Comparison of ENCODE assay signal across 29 mouse cellular contexts in the genomic region with DNA sequence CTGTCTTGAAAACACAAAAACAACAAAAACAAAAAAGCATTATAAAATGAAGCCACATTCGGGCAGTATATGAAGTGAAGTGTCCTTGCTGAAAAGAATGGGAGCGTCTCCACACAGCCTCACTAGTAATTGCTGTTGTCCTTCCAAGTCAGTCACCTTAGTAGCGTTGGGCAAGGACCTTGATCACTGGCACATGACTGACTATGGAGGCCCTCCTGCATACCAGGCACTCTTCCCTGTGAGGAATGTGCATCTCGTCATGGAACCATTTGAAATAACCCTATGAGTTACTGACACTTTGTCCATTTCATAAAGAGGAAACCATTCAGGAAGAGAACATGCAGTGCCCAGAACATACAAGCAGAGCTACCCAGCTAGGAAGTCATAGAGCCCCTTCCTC. TPM values are rescaled to one million over a fixed set of nuclear protein-coding genes. Genes with fewer than 3 reads are reported as not detected.
DNase-seq lines count a peak whose midpoint lies in the region; ATAC-seq and TF ChIP-seq lines count a peak whose summit lies in the region.
"Had no signal": no experiment of that assay in that cellular context is flagged by ENCODE, and none has a peak within 500 bp of the region (broad histone marks: within the 10 kb centered on the region; RNA-seq: fewer than 3 reads in every experiment).

No protein-coding gene starts in this region.

- no peaks in the 10 kb centered on the region for H3K36me3 ChIP-seq in heart, adult 2 months (ENCODE audit: control insufficient read depth, insufficient read depth, low read length)
- peaks cover 66% of the 10 kb centered on the region for H3K36me3 ChIP-seq in heart, embryonic 10.5 days
- peaks cover 25% of the 10 kb centered on the region; the same call in 1 of the 2 replicates for H3K36me3 ChIP-seq in heart, postnatal 0 days (replicated peaks; ENCODE audit: control insufficient read depth, insufficient read depth, low read length)
- peaks cover 10% of the 10 kb centered on the region for H3K36me3 ChIP-seq in heart, embryonic 11.5 days (ENCODE audit: control insufficient read depth, insufficient read depth, low read length)
- H3K36me3 ChIP-seq in stomach, postnatal 0 days (ENCODE audit: control insufficient read depth, insufficient read depth, low read length), result 0 out of 2 replicates have a peak, but pooled peaks cover 3% of the 10 kb centered on the region

- DNase-seq in heart, adult 2 months, result peak in 1 of 2 experiments; percentile 30
- no peak for DNase-seq in heart, embryonic 10.5 days (ENCODE audit: low spot score)
- DNase-seq in heart, postnatal 0 days (ENCODE audit: low spot score), result peak; percentile 51
- no peak for DNase-seq in stomach, postnatal 0 days (ENCODE audit: low spot score)
- no peak for DNase-seq in kidney, postnatal 4 days
- DNase-seq: adrenal gland, adult 8-10 months; adrenal gland, postnatal 36 days; cerebellum, adult 18-20 months; cerebellum, adult 9-10 months; gastrocnemius, postnatal 10 days; gastrocnemius, postnatal 36 days; kidney, adult 11 months; kidney, adult 8-10 months had no signal

- no peak for TF ChIP-seq POLR2A in heart, adult 2 months (IDR thresholded peaks at IDR 0.05; ENCODE audit: insufficient read depth, low read depth, low read length)

- no peak overlapping the region for H3K4me3 ChIP-seq in heart, adult 2 months
- H3K4me3 ChIP-seq in heart, embryonic 10.5 days, result no peak overlapping the region
- H3K4me3 ChIP-seq in heart, postnatal 0 days (ENCODE audit: low read depth, low read length), result no peak overlapping the region
- H3K4me3 ChIP-seq in heart, embryonic 11.5 days (ENCODE audit: low read depth, low read length), result no peak overlapping the region
- no peak overlapping the region for H3K4me3 ChIP-seq in stomach, postnatal 0 days (ENCODE audit: low read depth, low read length)
- H3K4me3 ChIP-seq: forebrain, embryonic 10.5 days; forebrain, embryonic 13.5 days; hindbrain, embryonic 10.5 days; hindbrain, embryonic 13.5 days; intestine, embryonic 15.5 days had no signal

- no peak overlapping the region for H3K9ac ChIP-seq in heart, adult 2 months (ENCODE audit: low read depth, low read length)
- H3K9ac ChIP-seq in heart, postnatal 0 days (replicated peaks; ENCODE audit: low read depth, low read length), result no peak overlapping the region
- no peak overlapping the region for H3K9ac ChIP-seq in heart, embryonic 11.5 days (ENCODE audit: low read depth, low read length)
- no peak overlapping the region for H3K9ac ChIP-seq in stomach, postnatal 0 days (ENCODE audit: low read length)
- H3K9ac ChIP-seq: forebrain, embryonic 13.5 days; hindbrain, embryonic 13.5 days; intestine, embryonic 15.5 days had no signal

- 69% methylated on average over 4 of the region's 4 CpGs for WGBS in heart, adult 2 months
- WGBS in heart, embryonic 10.5 days, result 81% methylated on average over 4 of the region's 4 CpGs
- WGBS in heart, postnatal 0 days, result 52% methylated on average over 4 of the region's 4 CpGs
- 84% methylated on average over 4 of the region's 4 CpGs for WGBS in heart, embryonic 11.5 days (ENCODE audit: insufficient replicate concordance)
- WGBS in stomach, postnatal 0 days, result 81% methylated on average over 4 of the region's 4 CpGs

- no peaks in the 10 kb centered on the region for H3K27me3 ChIP-seq in heart, adult 2 months (ENCODE audit: control insufficient read depth, insufficient read depth, low read length)
- H3K27me3 ChIP-seq in heart, embryonic 10.5 days (ENCODE audit: insufficient read depth, poor library complexity, severe bottlenecking), result no peaks in the 10 kb centered on the region
- no peaks in the 10 kb centered on the region for H3K27me3 ChIP-seq in heart, postnatal 0 days (ENCODE audit: control insufficient read depth, insufficient read depth, low read length)
- no peaks in the 10 kb centered on the region for H3K27me3 ChIP-seq in heart, embryonic 11.5 days (ENCODE audit: control insufficient read depth, insufficient read depth, low read length)
- no peaks in the 10 kb centered on the region for H3K27me3 ChIP-seq in stomach, postnatal 0 days (ENCODE audit: control insufficient read depth, insufficient read depth, low read length)
- H3K27me3 ChIP-seq: forebrain, embryonic 13.5 days; hindbrain, embryonic 13.5 days; intestine, embryonic 15.5 days had no signal

- H3K4me2 ChIP-seq in heart, postnatal 0 days (ENCODE audit: low read depth, low read length), result no peak overlapping the region
- H3K4me2 ChIP-seq in heart, embryonic 11.5 days, result no peak overlapping the region
- no peak overlapping the region for H3K4me2 ChIP-seq in stomach, postnatal 0 days (replicated peaks; ENCODE audit: low read depth)
- H3K4me2 ChIP-seq: forebrain, embryonic 13.5 days; hindbrain, embryonic 13.5 days; intestine, embryonic 15.5 days had no signal

- H3K79me2 ChIP-seq in heart, adult 2 months (replicated peaks; ENCODE audit: control insufficient read depth, insufficient read depth, low read length), result no peaks in the 10 kb centered on the region

- TF ChIP-seq CTCF in heart, adult 2 months (IDR thresholded peaks at IDR 0.05), result no peak
- no peak for TF ChIP-seq CTCF in heart, postnatal 0 days (IDR thresholded peaks at IDR 0.05; ENCODE audit: low read depth)
- no peak for TF ChIP-seq CTCF in stomach, postnatal 0 days (IDR thresholded peaks at IDR 0.05; ENCODE audit: low read depth)

- H3K27ac ChIP-seq in heart, adult 2 months, result no peak overlapping the region
- H3K27ac ChIP-seq in heart, embryonic 10.5 days, result no peak overlapping the region
- peak overlapping the region; percentile 58 for H3K27ac ChIP-seq in heart, postnatal 0 days (ENCODE audit: low read depth)
- H3K27ac ChIP-seq in heart, embryonic 11.5 days (ENCODE audit: low read depth, low read length), result no peak overlapping the region
- H3K27ac ChIP-seq in stomach, postnatal 0 days (replicated peaks), result 0 out of 2 replicates have a peak overlapping the region, but pooled peaks have one; percentile 30
- H3K27ac ChIP-seq: forebrain, embryonic 10.5 days; forebrain, embryonic 13.5 days; hindbrain, embryonic 10.5 days; hindbrain, embryonic 13.5 days; intestine, embryonic 15.5 days had no signal

- intact Hi-C loops in heart, adult 2 months (cut with DNase I), result no loop called here

- peak; percentile 87 for ATAC-seq in heart, postnatal 0 days (ENCODE audit: insufficient read depth, low read depth)
- ATAC-seq in heart, embryonic 11.5 days (replicated peaks; ENCODE audit: insufficient number of reproducible peaks, low FRiP score, low TSS enrichment), result no peak
- no peak for ATAC-seq in stomach, postnatal 0 days (ENCODE audit: low FRiP score, low TSS enrichment)
- ATAC-seq: CD4-positive, CD25-positive, alpha-beta regulatory T cell, adult 4 months; forebrain, embryonic 13.5 days; forebrain, embryonic 16.5 days; hindbrain, embryonic 16.5 days; intestine, embryonic 15.5 days had no signal

- no peaks in the 10 kb centered on the region for H3K4me1 ChIP-seq in heart, adult 2 months (ENCODE audit: control insufficient read depth, insufficient read depth, low read length)
- peaks cover 14% of the 10 kb centered on the region; the same call in 1 of the 2 replicates for H3K4me1 ChIP-seq in heart, embryonic 10.5 days
- H3K4me1 ChIP-seq in heart, postnatal 0 days (ENCODE audit: control insufficient read depth, insufficient read depth), result peaks cover 6% of the 10 kb centered on the region; the same call in 1 of the 2 replicates
- no peaks in the 10 kb centered on the region for H3K4me1 ChIP-seq in heart, embryonic 11.5 days (ENCODE audit: control insufficient read depth, insufficient read depth, low read length)
- no peaks in the 10 kb centered on the region for H3K4me1 ChIP-seq in stomach, postnatal 0 days (replicated peaks; ENCODE audit: control insufficient read depth, insufficient read depth)
- H3K4me1 ChIP-seq: forebrain, embryonic 13.5 days; hindbrain, embryonic 10.5 days; hindbrain, embryonic 13.5 days; intestine, embryonic 15.5 days had no signal

- peak; percentile 68; the same call in 1 of the 2 replicates for TF ChIP-seq EP300 in heart, adult 2 months (IDR thresholded peaks at IDR 0.05; ENCODE audit: insufficient read depth, low read depth, low read length)
- no peak for TF ChIP-seq EP300 in heart, postnatal 0 days (IDR thresholded peaks at IDR 0.05; ENCODE audit: low read depth)
- no peak for TF ChIP-seq EP300 in stomach, postnatal 0 days (optimal IDR thresholded peaks at IDR 0.05)

- no peaks in the 10 kb centered on the region for H3K9me3 ChIP-seq in heart, embryonic 10.5 days
- H3K9me3 ChIP-seq in heart, postnatal 0 days (replicated peaks; ENCODE audit: control insufficient read depth, low read length), result no peaks in the 10 kb centered on the region
- no peaks in the 10 kb centered on the region for H3K9me3 ChIP-seq in heart, embryonic 11.5 days (replicated peaks; ENCODE audit: control insufficient read depth, low read length)
- no peaks in the 10 kb centered on the region for H3K9me3 ChIP-seq in stomach, postnatal 0 days (ENCODE audit: control insufficient read depth, low read length)
- H3K9me3 ChIP-seq: forebrain, embryonic 13.5 days; hindbrain, embryonic 10.5 days; hindbrain, embryonic 13.5 days; intestine, embryonic 15.5 days had no signal

RNA-seq across cellular contexts. Expression of a gene that starts 32.4 kb away (rescaled TPM):
- 1,000 to 10,000 TPM; 1,404 to 1,617 TPM for total RNA-seq in heart, adult 2 months (2021)
- 2,007 and 2,149 TPM in 2 replicates for polyA plus RNA-seq in heart, adult 2 months (2012; rRNA removed)
- polyA plus RNA-seq in heart, embryonic 10.5 days (2016; fragmentation: Nextera tagmentation; extraction: Ambion mirVana), result 1,046 and 1,532 TPM in 2 replicates
- total RNA-seq in heart, postnatal 0 days (2014; rRNA removed; ENCODE audit: low replicate concordance), result 721 and 837 TPM in 2 replicates
- 3,434 and 3,656 TPM in 2 replicates for polyA plus RNA-seq in heart, postnatal 0 days (2015; fragmentation: Nextera tagmentation; extraction: Ambion mirVana)
- 1,482 and 1,490 TPM in 2 replicates for polyA plus RNA-seq in heart, embryonic 11.5 days (2014; fragmentation: Nextera tagmentation; extraction: Ambion mirVana)
- polyA plus RNA-seq in stomach, postnatal 0 days (2015; fragmentation: Nextera tagmentation; extraction: Ambion mirVana), result 1,477 and 1,517 TPM in 2 replicates

RNA-seq across cellular contexts. Expression of a gene that starts 32.7 kb away (rescaled TPM):
- total RNA-seq in heart, adult 2 months (2021), result 10 to 100 TPM; 22.2 to 26.3 TPM
- polyA plus RNA-seq in heart, adult 2 months (2012; rRNA removed), result 32.1 and 36.2 TPM in 2 replicates
- 63.4 and 66.7 TPM in 2 replicates for polyA plus RNA-seq in heart, embryonic 10.5 days (2016; fragmentation: Nextera tagmentation; extraction: Ambion mirVana)
- total RNA-seq in heart, postnatal 0 days (2014; rRNA removed; ENCODE audit: low replicate concordance), result 35.1 and 51.2 TPM in 2 replicates
- polyA plus RNA-seq in heart, postnatal 0 days (2015; fragmentation: Nextera tagmentation; extraction: Ambion mirVana), result 50.5 and 54.1 TPM in 2 replicates
- 50.1 and 55.8 TPM in 2 replicates for polyA plus RNA-seq in heart, embryonic 11.5 days (2014; fragmentation: Nextera tagmentation; extraction: Ambion mirVana)
- polyA plus RNA-seq in stomach, postnatal 0 days (2015; fragmentation: Nextera tagmentation; extraction: Ambion mirVana), result 57.4 and 63.5 TPM in 2 replicates

RNA-seq across cellular contexts. Expression of a gene that starts 34.2 kb away (rescaled TPM):
- 10 to 100 TPM; 14.1 to 14.5 TPM for total RNA-seq in heart, adult 2 months (2021)
- polyA plus RNA-seq in heart, adult 2 months (2012; rRNA removed), result 9.7 and 12.6 TPM in 2 replicates
- polyA plus RNA-seq in heart, embryonic 10.5 days (2016; fragmentation: Nextera tagmentation; extraction: Ambion mirVana), result 32.2 and 36.1 TPM in 2 replicates
- total RNA-seq in heart, postnatal 0 days (2014; rRNA removed; ENCODE audit: low replicate concordance), result 13.6 and 15.2 TPM in 2 replicates
- polyA plus RNA-seq in heart, postnatal 0 days (2015; fragmentation: Nextera tagmentation; extraction: Ambion mirVana), result 10.1 and 10.6 TPM in 2 replicates
- 28.4 and 29.0 TPM in 2 replicates for polyA plus RNA-seq in heart, embryonic 11.5 days (2014; fragmentation: Nextera tagmentation; extraction: Ambion mirVana)
- 20.2 and 21.4 TPM in 2 replicates for polyA plus RNA-seq in stomach, postnatal 0 days (2015; fragmentation: Nextera tagmentation; extraction: Ambion mirVana)

RNA-seq across cellular contexts. Expression of a gene that starts 51.9 kb away (rescaled TPM):
- not detected for total RNA-seq in heart, adult 2 months (2021)
- not detected in 2 replicates for polyA plus RNA-seq in heart, adult 2 months (2012; rRNA removed)
- polyA plus RNA-seq in heart, embryonic 10.5 days (2016; fragmentation: Nextera tagmentation; extraction: Ambion mirVana), result not detected in 2 replicates
- not detected in 2 replicates for total RNA-seq in heart, postnatal 0 days (2014; rRNA removed; ENCODE audit: low replicate concordance)
- not detected in 2 replicates for polyA plus RNA-seq in heart, postnatal 0 days (2015; fragmentation: Nextera tagmentation; extraction: Ambion mirVana)
- polyA plus RNA-seq in heart, embryonic 11.5 days (2014; fragmentation: Nextera tagmentation; extraction: Ambion mirVana), result not detected in 2 replicates
- not detected in 2 replicates for polyA plus RNA-seq in stomach, postnatal 0 days (2015; fragmentation: Nextera tagmentation; extraction: Ambion mirVana)
- total RNA-seq: adrenal gland, adult 8-10 months; adrenal gland, postnatal 36 days; gastrocnemius, adult 18-20 months; gastrocnemius, postnatal 10 days; gastrocnemius, postnatal 36 days; granulocyte monocyte progenitor cell, adult 5-6 weeks; MEL had no signal
- polyA plus RNA-seq: C2C12; CD4-positive, CD25-positive, alpha-beta regulatory T cell, adult 4 months; embryonic facial prominence, embryonic 11.5 days; embryonic facial prominence, embryonic 14.5 days; forebrain, embryonic 10.5 days; forebrain, embryonic 13.5 days; forebrain, embryonic 16.5 days; heart, embryonic 14.5 days; hindbrain, embryonic 10.5 days; hindbrain, embryonic 13.5 days; hindbrain, embryonic 16.5 days; intestine, embryonic 15.5 days had no signal

Comparison
In these comparisons a context has a peak if more than half of its experiments do, and no peak if none do; other contexts are left out.
1. H3K27ac ChIP-seq: peak in heart, postnatal 0 days (single experiment) and stomach, postnatal 0 days (single experiment); none in heart, adult 2 months (single experiment), heart, embryonic 10.5 days (single experiment) and heart, embryonic 11.5 days (single experiment).